Mouse (Mus musculus): ENCODE measurements around the gene Ptov1. TPM values are rescaled to one million over a fixed set of nuclear protein-coding genes. Genes with fewer than 3 reads are reported as not detected.
A peak's percentile ranks its signal among the peaks of the same experiment; 100 is the strongest.

Ptov1 gene
- polyA plus RNA-seq, 1 experiment from 2014 or later, result 517 TPM

- peak; percentile 9 for ATAC-seq (replicated peaks)
- Histone ChIP-seq H3K27ac (peak overlapping the region; percentile 90), H3K4me3 (peak overlapping the region; percentile 68), H3K4me2 (peak overlapping the region; percentile 63), H3K27me3 (replicated peaks) (no peaks in the 10 kb centered on the region), H3K9ac (peak overlapping the region; percentile 5; the same call in 1 of the 2 replicates), H3K36me3 (replicated peaks) (no peaks in the 10 kb centered on the region), H3K4me1 (peaks cover 43% of the 10 kb centered on the region), H3K9me3 (no peaks in the 10 kb centered on the region)
- 22% methylated on average over 14 of the region's 14 CpGs for WGBS
Measured at GRCm38 (mm10) chr7:44814952-44815553, 54.5 kb downstream of the Ptov1 start.

GRCm38 (mm10) chr7:44814423-44814822 is 55.2 kb downstream of the Ptov1 start:
- no peak for ATAC-seq (replicated peaks)
- Histone ChIP-seq H3K4me2 (no peak overlapping the region), H3K36me3 (replicated peaks) (no peaks in the 10 kb centered on the region), H3K4me3 (no peak overlapping the region), H3K4me1 (peaks cover 37% of the 10 kb centered on the region), H3K27me3 (replicated peaks) (no peaks in the 10 kb centered on the region), H3K9me3 (no peaks in the 10 kb centered on the region), H3K9ac (no peak overlapping the region), H3K27ac (no peak overlapping the region)
- 90% methylated on average over 4 of the region's 4 CpGs for WGBS

- H3K9ac ChIP-seq, result no peak overlapping the region
- no peak overlapping the region for H3K27ac ChIP-seq
- no peak overlapping the region for H3K4me3 ChIP-seq
- no peak overlapping the region for H3K4me2 ChIP-seq
- H3K36me3 ChIP-seq (replicated peaks), result no peaks in the 10 kb centered on the region
- 93% methylated on average over 3 of the region's 3 CpGs for WGBS
- H3K9me3 ChIP-seq, result no peaks in the 10 kb centered on the region
- H3K27me3 ChIP-seq (replicated peaks), result no peaks in the 10 kb centered on the region
- ATAC-seq (replicated peaks), result no peak
- peaks cover 33% of the 10 kb centered on the region for H3K4me1 ChIP-seq
Measured at GRCm38 (mm10) chr7:44813985-44814384, 55.6 kb downstream of the Ptov1 start.

MicroRNAs within 50 kb of the gene (microRNA counts, 519-probe panel; counts per million panel counts)
- microRNA mmu-miR-707, result not detected

Small RNA genes lying within 50 kb of the gene (microRNA-seq; reads per million reads assigned to microRNA genes)
- gene Mir707, result not detected

Other genes starting within 250 kb of the Ptov1 start
- 2.3 and 2.9 TPM in 2 replicates for gene Myh14, start 198.9 kb downstream of the Ptov1 start, polyA plus RNA-seq (2015; fragmentation: Nextera tagmentation; extraction: Ambion mirVana)
- not detected in 2 replicates for gene Izumo2, start 161.0 kb downstream of the Ptov1 start, polyA plus RNA-seq (2015; fragmentation: Nextera tagmentation; extraction: Ambion mirVana)
- gene Vrk3, start 121.4 kb downstream of the Ptov1 start, polyA plus RNA-seq (2015; fragmentation: Nextera tagmentation; extraction: Ambion mirVana), result 28.4 and 29.7 TPM in 2 replicates
- gene Zfp473, start 118.7 kb downstream of the Ptov1 start, polyA plus RNA-seq (2015; fragmentation: Nextera tagmentation; extraction: Ambion mirVana), result 1.4 and 1.5 TPM in 2 replicates
- 49.9 and 52.7 TPM in 2 replicates for gene Nup62, start 53.7 kb downstream of the Ptov1 start, polyA plus RNA-seq (2015; fragmentation: Nextera tagmentation; extraction: Ambion mirVana)
- 1.6 and 2.2 TPM in 2 replicates for gene Il4i1, start 53.4 kb downstream of the Ptov1 start, polyA plus RNA-seq (2015; fragmentation: Nextera tagmentation; extraction: Ambion mirVana)
- 2.8 and 3.9 TPM in 2 replicates for gene Atf5, start 53.1 kb downstream of the Ptov1 start, polyA plus RNA-seq (2015; fragmentation: Nextera tagmentation; extraction: Ambion mirVana)
- 89.7 and 91.1 TPM in 2 replicates for gene Akt1s1, start 20.8 kb downstream of the Ptov1 start, polyA plus RNA-seq (2015; fragmentation: Nextera tagmentation; extraction: Ambion mirVana)
- gene Tbc1d17, start 20.7 kb downstream of the Ptov1 start, polyA plus RNA-seq (2015; fragmentation: Nextera tagmentation; extraction: Ambion mirVana), result 121 and 122 TPM in 2 replicates
- gene Pnkp, start 12.6 kb downstream of the Ptov1 start, polyA plus RNA-seq (2015; fragmentation: Nextera tagmentation; extraction: Ambion mirVana), result 30.5 and 32.8 TPM in 2 replicates
- gene Med25, start 22.9 kb upstream of the Ptov1 start, polyA plus RNA-seq (2015; fragmentation: Nextera tagmentation; extraction: Ambion mirVana), result 179 TPM in 2 replicates
- 20.3 and 22.9 TPM in 2 replicates for gene Fuz, start 26.3 kb upstream of the Ptov1 start, polyA plus RNA-seq (2015; fragmentation: Nextera tagmentation; extraction: Ambion mirVana)
- 122 and 140 TPM in 2 replicates for gene Ap2a1, start 59.7 kb upstream of the Ptov1 start, polyA plus RNA-seq (2015; fragmentation: Nextera tagmentation; extraction: Ambion mirVana)
- 0.11 and 0.21 TPM in 2 replicates for gene Tsks, start 73.4 kb upstream of the Ptov1 start, polyA plus RNA-seq (2015; fragmentation: Nextera tagmentation; extraction: Ambion mirVana)
- 56.5 and 58.2 TPM in 2 replicates for gene Cpt1c, start 105.1 kb upstream of the Ptov1 start, polyA plus RNA-seq (2015; fragmentation: Nextera tagmentation; extraction: Ambion mirVana)
- 697 and 717 TPM in 2 replicates for gene Prmt1, start 116.8 kb upstream of the Ptov1 start, polyA plus RNA-seq (2015; fragmentation: Nextera tagmentation; extraction: Ambion mirVana)
- gene Irf3, start 127.9 kb upstream of the Ptov1 start, polyA plus RNA-seq (2015; fragmentation: Nextera tagmentation; extraction: Ambion mirVana), result 61.9 and 66.8 TPM in 2 replicates
- gene Bcl2l12, start 128.9 kb upstream of the Ptov1 start, polyA plus RNA-seq (2015; fragmentation: Nextera tagmentation; extraction: Ambion mirVana), result 10.0 and 12.3 TPM in 2 replicates
- 54.5 and 56.7 TPM in 2 replicates for gene Scaf1, start 146.6 kb upstream of the Ptov1 start, polyA plus RNA-seq (2015; fragmentation: Nextera tagmentation; extraction: Ambion mirVana)
- gene Rras, start 148.2 kb upstream of the Ptov1 start, polyA plus RNA-seq (2015; fragmentation: Nextera tagmentation; extraction: Ambion mirVana), result 12.5 and 15.2 TPM in 2 replicates
- 16.2 and 18.1 TPM in 2 replicates for gene Prr12, start 183.1 kb upstream of the Ptov1 start, polyA plus RNA-seq (2015; fragmentation: Nextera tagmentation; extraction: Ambion mirVana)
- 67.2 and 72.1 TPM in 2 replicates for gene Nosip, start 192.6 kb upstream of the Ptov1 start, polyA plus RNA-seq (2015; fragmentation: Nextera tagmentation; extraction: Ambion mirVana)
- gene Prrg2, start 192.9 kb upstream of the Ptov1 start, polyA plus RNA-seq (2015; fragmentation: Nextera tagmentation; extraction: Ambion mirVana), result 15.7 and 15.9 TPM in 2 replicates
- 55.4 and 62.2 TPM in 2 replicates for gene Rcn3, start 222.4 kb upstream of the Ptov1 start, polyA plus RNA-seq (2015; fragmentation: Nextera tagmentation; extraction: Ambion mirVana)
- 32.0 and 36.8 TPM in 2 replicates for gene Fcgrt, start 234.1 kb upstream of the Ptov1 start, polyA plus RNA-seq (2015; fragmentation: Nextera tagmentation; extraction: Ambion mirVana)

Data from midbrain, embryonic 15.5 days (tissue).